Mouse (Mus musculus) right cerebral cortex, postnatal 4 days (tissue): ENCODE measurements around the gene Zbtb46.

Experiments used
- DNase-seq: peaks from one replicate; pipeline ENCODE4 v3.0.0-alpha.2; 2022

Gene Zbtb46

DNA sequence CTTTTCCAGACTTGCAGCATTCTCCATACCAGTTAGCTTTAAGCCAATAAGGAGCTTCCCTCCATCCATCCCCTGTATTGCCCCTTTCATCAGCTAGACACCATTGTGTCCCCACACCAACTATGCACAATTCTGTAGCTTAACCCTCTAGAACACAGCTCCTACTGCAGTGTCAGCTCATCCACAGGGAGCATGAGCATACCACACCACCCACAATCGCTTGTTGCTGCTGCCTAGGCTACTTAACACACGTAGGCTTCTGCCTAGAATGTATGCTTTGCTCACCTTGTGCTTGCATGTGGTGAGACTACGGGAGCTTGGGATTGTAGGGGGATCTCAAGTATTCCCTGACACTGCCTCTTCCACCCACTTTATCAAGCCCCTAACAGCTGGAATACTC is 102.4 kb downstream of the Zbtb46 start:
- no peak for DNase-seq

DNA sequence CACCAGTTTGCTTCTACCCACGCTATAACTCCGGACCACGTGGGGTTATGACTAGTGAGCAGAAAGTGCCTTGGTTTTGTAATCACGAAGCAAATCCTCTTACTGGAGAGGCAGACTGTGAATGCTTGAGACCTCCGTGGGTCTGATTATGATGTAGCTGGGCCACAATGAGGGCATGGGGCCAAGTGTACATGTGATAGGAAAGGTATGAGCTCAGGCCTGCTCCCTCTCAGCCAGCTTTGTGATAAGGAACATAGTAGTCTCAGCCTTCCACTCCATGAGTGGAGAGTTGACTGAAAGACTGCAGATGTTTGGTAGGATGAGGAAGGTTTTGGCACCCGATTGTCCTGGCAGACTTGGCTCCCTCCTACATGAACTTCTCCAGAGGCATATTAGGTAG is 116.5 kb downstream of the Zbtb46 start:
- no peak for DNase-seq

DNA sequence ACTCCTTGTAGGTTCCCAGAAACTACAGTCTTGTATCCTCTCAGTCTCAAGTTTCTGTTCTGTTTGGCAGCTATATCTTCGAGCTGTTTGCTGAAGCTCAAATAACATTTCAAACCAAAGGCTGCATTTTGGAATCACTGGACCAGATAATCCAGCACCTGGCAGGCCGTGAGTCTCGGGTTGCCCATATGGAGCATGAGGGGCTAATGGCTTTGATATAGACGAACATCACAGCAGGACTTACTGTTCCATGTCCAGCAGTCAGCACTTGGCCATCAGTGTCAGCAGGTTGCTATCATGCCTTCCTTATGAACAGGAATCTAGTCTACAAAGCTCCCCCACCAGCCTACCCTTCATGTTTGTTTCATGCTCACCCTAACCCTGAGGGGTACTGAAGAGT is 118.8 kb downstream of the Zbtb46 start:
- no peak for DNase-seq
